Mouse (Mus musculus): Measurements from ENCODE around the gene Slc16a8. TPM values are rescaled to one million over a fixed set of nuclear protein-coding genes. Genes with fewer than 3 reads are reported as not detected.
A peak's percentile ranks its signal among the peaks of the same experiment; 100 is the strongest.

Gene Slc16a8
- polyA plus RNA-seq, 2 experiments: not detected

- H3K4me2 ChIP-seq (ENCODE audit: low read depth): no peak overlapping the region
- TF ChIP-seq EP300 (IDR thresholded peaks at IDR 0.05; ENCODE audit: low read depth) (no peak), CTCF (IDR thresholded peaks at IDR 0.05; ENCODE audit: low read depth) (no peak)
- WGBS (ENCODE audit: insufficient replicate concordance): 3% methylated on average over 1 of the region's 1 CpGs
- no peaks in the 10 kb centered on the region for H3K27me3 ChIP-seq (ENCODE audit: control insufficient read depth, insufficient read depth, low read length)
- no peak overlapping the region for H3K9ac ChIP-seq (replicated peaks)
- ATAC-seq (ENCODE audit: insufficient read depth): no peak
- H3K27ac ChIP-seq: no peak overlapping the region
- no peak overlapping the region for H3K4me3 ChIP-seq (ENCODE audit: insufficient read depth in 1 of 2, low read depth in 2 of 2, low read length in 2 of 2)
- H3K9me3 ChIP-seq (ENCODE audit: control insufficient read depth, low read length): no peaks in the 10 kb centered on the region
- no peak for DNase-seq (ENCODE audit: low read depth in 3 of 3, low spot score in 3 of 3)
- H3K4me1 ChIP-seq (replicated peaks; ENCODE audit: control insufficient read depth in 2 of 2, insufficient read depth in 2 of 2, low read length in 1 of 2): peaks cover 0 to 2% of the 10 kb centered on the region in 2 experiments; a peak in 1 of 4 replicates
- no peaks in the 10 kb centered on the region for H3K36me3 ChIP-seq (replicated peaks; ENCODE audit: control insufficient read depth, insufficient read depth, low read depth)
Observed at GRCm38 (mm10) chr15:79268521-79268920, 14.0 kb upstream of the Slc16a8 start.

- no peaks in the 10 kb centered on the region for H3K9me3 ChIP-seq (ENCODE audit: control insufficient read depth, low read length)
- WGBS (ENCODE audit: insufficient replicate concordance): 35% methylated on average over 4 of the region's 4 CpGs
- DNase-seq (ENCODE audit: low read depth in 3 of 3, low spot score in 3 of 3) (no peak), ATAC-seq (ENCODE audit: insufficient read depth) (no peak)
- H3K4me2 ChIP-seq (ENCODE audit: low read depth): no peak overlapping the region
- no peak overlapping the region for H3K4me3 ChIP-seq (ENCODE audit: insufficient read depth in 1 of 2, low read depth in 2 of 2, low read length in 2 of 2)
- H3K9ac ChIP-seq (replicated peaks): no peak overlapping the region
- no peak overlapping the region for H3K27ac ChIP-seq
- no peaks in the 10 kb centered on the region for H3K36me3 ChIP-seq (replicated peaks; ENCODE audit: control insufficient read depth, insufficient read depth, low read depth)
- no peaks in the 10 kb centered on the region for H3K4me1 ChIP-seq (replicated peaks; ENCODE audit: control insufficient read depth in 2 of 2, insufficient read depth in 2 of 2, low read length in 1 of 2)
- TF ChIP-seq EP300 (IDR thresholded peaks at IDR 0.05; ENCODE audit: low read depth) (no peak), CTCF (IDR thresholded peaks at IDR 0.05; ENCODE audit: low read depth) (no peak)
- peaks cover 30% of the 10 kb centered on the region for H3K27me3 ChIP-seq (ENCODE audit: control insufficient read depth, insufficient read depth, low read length)
Observed at GRCm38 (mm10) chr15:79265384-79265783, 10.8 kb upstream of the Slc16a8 start.

- Histone ChIP-seq H3K4me2 (ENCODE audit: low read depth) (no peak overlapping the region), H3K36me3 (replicated peaks; ENCODE audit: control insufficient read depth, insufficient read depth, low read depth) (no peaks in the 10 kb centered on the region), H3K27ac (no peak overlapping the region), H3K27me3 (ENCODE audit: control insufficient read depth, insufficient read depth, low read length) (peaks cover 39% of the 10 kb centered on the region), H3K4me1 (replicated peaks; ENCODE audit: control insufficient read depth in 2 of 2, insufficient read depth in 2 of 2, low read length in 1 of 2) (no peaks in the 10 kb centered on the region), H3K9me3 (ENCODE audit: control insufficient read depth, low read length) (no peaks in the 10 kb centered on the region), H3K9ac (replicated peaks) (no peak overlapping the region), H3K4me3 (ENCODE audit: insufficient read depth in 1 of 2, low read depth in 2 of 2, low read length in 2 of 2) (no peak overlapping the region)
- no peak for TF ChIP-seq CTCF (IDR thresholded peaks at IDR 0.05; ENCODE audit: low read depth)
- TF ChIP-seq EP300 (IDR thresholded peaks at IDR 0.05; ENCODE audit: low read depth): no peak
- DNase-seq (ENCODE audit: low read depth in 3 of 3, low spot score in 3 of 3): no peak
- ATAC-seq (ENCODE audit: insufficient read depth): no peak
- WGBS (ENCODE audit: insufficient replicate concordance): 72% methylated on average over 6 of the region's 6 CpGs
Observed at GRCm38 (mm10) chr15:79263726-79264125, 9.2 kb upstream of the Slc16a8 start.

GRCm38 (mm10) chr15:79262786-79263309 is 8.3 kb upstream of the Slc16a8 start:
- TF ChIP-seq EP300 (IDR thresholded peaks at IDR 0.05; ENCODE audit: low read depth) (no peak), CTCF (IDR thresholded peaks at IDR 0.05; ENCODE audit: low read depth) (no peak)
- no peak overlapping the region for H3K9ac ChIP-seq (replicated peaks)
- ATAC-seq (ENCODE audit: insufficient read depth) (no peak), DNase-seq (ENCODE audit: low read depth in 3 of 3, low spot score in 3 of 3) (no peak)
- H3K4me1 ChIP-seq (replicated peaks; ENCODE audit: control insufficient read depth in 2 of 2, insufficient read depth in 2 of 2, low read length in 1 of 2): no peaks in the 10 kb centered on the region
- H3K27ac ChIP-seq: no peak overlapping the region
- H3K27me3 ChIP-seq (ENCODE audit: control insufficient read depth, insufficient read depth, low read length): peaks cover 39% of the 10 kb centered on the region
- WGBS (ENCODE audit: insufficient replicate concordance): 63% methylated on average over 3 of the region's 3 CpGs
- H3K36me3 ChIP-seq (replicated peaks; ENCODE audit: control insufficient read depth, insufficient read depth, low read depth): no peaks in the 10 kb centered on the region
- H3K4me3 ChIP-seq (ENCODE audit: insufficient read depth in 1 of 2, low read depth in 2 of 2, low read length in 2 of 2): no peak overlapping the region
- H3K4me2 ChIP-seq (ENCODE audit: low read depth): no peak overlapping the region
- H3K9me3 ChIP-seq (ENCODE audit: control insufficient read depth, low read length): no peaks in the 10 kb centered on the region

GRCm38 (mm10) chr15:79262375-79262774 is 7.8 kb upstream of the Slc16a8 start:
- peak; percentile 41; the same call in 1 of the 2 replicates for TF ChIP-seq CTCF (IDR thresholded peaks at IDR 0.05; ENCODE audit: low read depth)
- no peak for TF ChIP-seq EP300 (IDR thresholded peaks at IDR 0.05; ENCODE audit: low read depth)
- Histone ChIP-seq H3K9ac (replicated peaks) (no peak overlapping the region), H3K27ac (no peak overlapping the region), H3K4me1 (replicated peaks; ENCODE audit: control insufficient read depth in 2 of 2, insufficient read depth in 2 of 2, low read length in 1 of 2) (no peaks in the 10 kb centered on the region), H3K9me3 (ENCODE audit: control insufficient read depth, low read length) (no peaks in the 10 kb centered on the region), H3K4me3 (ENCODE audit: insufficient read depth in 1 of 2, low read depth in 2 of 2, low read length in 2 of 2) (no peak overlapping the region), H3K27me3 (ENCODE audit: control insufficient read depth, insufficient read depth, low read length) (peaks cover 39% of the 10 kb centered on the region), H3K4me2 (ENCODE audit: low read depth) (no peak overlapping the region), H3K36me3 (replicated peaks; ENCODE audit: control insufficient read depth, insufficient read depth, low read depth) (no peaks in the 10 kb centered on the region)
- WGBS (ENCODE audit: insufficient replicate concordance): 19% methylated on average over 13 of the region's 13 CpGs
- ATAC-seq (ENCODE audit: insufficient read depth) (no peak), DNase-seq (ENCODE audit: low read depth in 3 of 3, low spot score in 3 of 3) (no peak)
